Mouse (Mus musculus) left cerebral cortex, adult 9 months (tissue): ENCODE data around the gene Dcakd.

Source experiments
- DNase-seq, 2 experiments: peaks; one replicate each; pipeline ENCODE4 v3.0.0; 2022; ENCODE audit warnings: low spot score in 2 of 2

Dcakd gene

GRCm38 (mm10) chr11:103028176-103028891 lies at the start of gene Dcakd, which contains the start of gene Nmt1:
TSS of gene Dcakd (minus strand) at chr11:103028333.
TSS of gene Nmt1 (plus strand) at chr11:103028190.
- peak; percentile 97 for DNase-seq

- DNase-seq, result no peak
These were observed 48.4 kb upstream of the Dcakd start for GRCm38 (mm10) chr11:103076581-103076980.

- no peak for DNase-seq
These were observed 47.9 kb upstream of the Dcakd start for GRCm38 (mm10) chr11:103076010-103076409.

- DNase-seq, result no peak
These were observed 46.7 kb upstream of the Dcakd start for GRCm38 (mm10) chr11:103074796-103075323.

GRCm38 (mm10) chr11:103074121-103074650 lies 46.1 kb upstream of the Dcakd start:
- DNase-seq, result no peak

GRCm38 (mm10) chr11:103073671-103074070 lies 45.5 kb upstream of the Dcakd start:
- no peak for DNase-seq

- no peak for DNase-seq
These were observed 42.3 kb upstream of the Dcakd start for GRCm38 (mm10) chr11:103070322-103070880.

GRCm38 (mm10) chr11:103069731-103070130 lies 41.6 kb upstream of the Dcakd start:
- DNase-seq, result no peak

- DNase-seq, result no peak
These were observed 40.8 kb upstream of the Dcakd start for GRCm38 (mm10) chr11:103068884-103069283.

GRCm38 (mm10) chr11:103068272-103068671 lies 40.1 kb upstream of the Dcakd start:
- DNase-seq, result no peak

- DNase-seq, result no peak
These were observed 39.4 kb upstream of the Dcakd start for GRCm38 (mm10) chr11:103067457-103068001.

- DNase-seq, result no peak
These were observed 38.9 kb upstream of the Dcakd start for GRCm38 (mm10) chr11:103067051-103067361.

- no peak for DNase-seq
These were observed 38.3 kb upstream of the Dcakd start for GRCm38 (mm10) chr11:103066191-103067050.

GRCm38 (mm10) chr11:103058499-103059085 lies 30.5 kb upstream of the Dcakd start:
- DNase-seq, result no peak

- DNase-seq, result no peak
These were observed 28.5 kb upstream of the Dcakd start for GRCm38 (mm10) chr11:103056636-103057035.

GRCm38 (mm10) chr11:103054798-103055197 lies 26.7 kb upstream of the Dcakd start:
- peak in 1 of 2 experiments; percentile 91 for DNase-seq

- DNase-seq, result no peak
These were observed 25.3 kb upstream of the Dcakd start for GRCm38 (mm10) chr11:103053191-103054076.

- DNase-seq, result no peak
These were observed 23.9 kb upstream of the Dcakd start for GRCm38 (mm10) chr11:103052078-103052477.

- peak; percentile 65 to 67 for DNase-seq
These were observed 23.1 kb upstream of the Dcakd start for GRCm38 (mm10) chr11:103051249-103051691.

GRCm38 (mm10) chr11:103050153-103050552 lies 22.0 kb upstream of the Dcakd start:
- DNase-seq, result no peak
